Mouse (Mus musculus) embryo, embryonic 11.5 days (tissue): ENCODE measurements around the gene Samhd1.
"Not testable (repeated sequence)": the region's sequence is repeated elsewhere in the genome, so short reads cannot be mapped to it uniquely, and the experiment has no call there.

Source experiments
- DNase-seq: peaks from one replicate; pipeline ENCODE4 v3.0.0-alpha.2; 2012; ENCODE audit warnings: low read depth, low spot score

Samhd1 gene

GRCm38 (mm10) chr2:157135014-157135413 lies at the start of gene Samhd1:
Gene Samhd1 (minus strand): TSS chr2:157135265.
- peak; percentile 89 for DNase-seq

GRCm38 (mm10) chr2:157178167-157178566 lies 43.1 kb upstream of the Samhd1 start:
- no peak for DNase-seq

GRCm38 (mm10) chr2:157176248-157176647 lies 41.2 kb upstream of the Samhd1 start:
- DNase-seq = no peak

- no peak for DNase-seq
These were observed 39.4 kb upstream of the Samhd1 start for GRCm38 (mm10) chr2:157174416-157174815.

GRCm38 (mm10) chr2:157173555-157173954 lies 38.5 kb upstream of the Samhd1 start:
- no peak for DNase-seq

- DNase-seq = no peak
These were observed 37.9 kb upstream of the Samhd1 start for GRCm38 (mm10) chr2:157172984-157173383.

- DNase-seq = no peak
These were observed 35.6 kb upstream of the Samhd1 start for GRCm38 (mm10) chr2:157170626-157171025.

- peak; percentile 9 for DNase-seq
These were observed 35.1 kb upstream of the Samhd1 start for GRCm38 (mm10) chr2:157170166-157170565.

- DNase-seq = no peak
These were observed 31.5 kb upstream of the Samhd1 start for GRCm38 (mm10) chr2:157166371-157167080.

- DNase-seq = not testable (repeated sequence)
These were observed 30.5 kb upstream of the Samhd1 start for GRCm38 (mm10) chr2:157165312-157166224.

- no peak for DNase-seq
These were observed 29.0 kb upstream of the Samhd1 start for GRCm38 (mm10) chr2:157164101-157164500.

- DNase-seq = no peak
These were observed 21.0 kb upstream of the Samhd1 start for GRCm38 (mm10) chr2:157156079-157156478.

GRCm38 (mm10) chr2:157153235-157153634 lies 18.2 kb upstream of the Samhd1 start:
- DNase-seq = no peak

GRCm38 (mm10) chr2:157148417-157148816 lies 13.4 kb upstream of the Samhd1 start:
- no peak for DNase-seq

GRCm38 (mm10) chr2:157147397-157148020 lies 12.4 kb upstream of the Samhd1 start:
- no peak for DNase-seq

GRCm38 (mm10) chr2:157145173-157145572 lies 10.1 kb upstream of the Samhd1 start:
- DNase-seq = no peak

- no peak for DNase-seq
These were observed 9.1 kb upstream of the Samhd1 start for GRCm38 (mm10) chr2:157144132-157144531.

GRCm38 (mm10) chr2:157141962-157142361 lies 6.9 kb upstream of the Samhd1 start:
- DNase-seq = no peak

- DNase-seq = no peak
These were observed 4.3 kb upstream of the Samhd1 start for GRCm38 (mm10) chr2:157139251-157139802.

GRCm38 (mm10) chr2:157138808-157139207 lies 3.7 kb upstream of the Samhd1 start:
- DNase-seq = no peak

- DNase-seq = no peak
These were observed 3.1 kb upstream of the Samhd1 start for GRCm38 (mm10) chr2:157137959-157138731.
